Mouse (Mus musculus) ES-E14 (cell line): Measurements from ENCODE around the gene Hagh. TPM values are rescaled to one million over a fixed set of nuclear protein-coding genes. Genes with fewer than 3 reads are reported as not detected.

ENCODE experiments used
- DNase-seq: peaks from one replicate; pipeline ENCODE4 v3.0.0-alpha.2; 2013; ENCODE audit warnings: low read depth, low spot score
- H3K27ac ChIP-seq: 2 replicates; pipeline ENCODE4 v1.5.1; 2012; ENCODE audit warnings: low read depth, mild to moderate bottlenecking, low read length, moderate library complexity, mixed read lengths; ENCODE audit not compliant: poor library complexity, insufficient read depth, severe bottlenecking
- H3K36me3 ChIP-seq: 2 replicates; pipeline ENCODE4 v1.6.1; 2012; ENCODE audit warnings: mild to moderate bottlenecking, low read length, moderate library complexity, mixed read lengths; ENCODE audit not compliant: control insufficient read depth, poor library complexity, insufficient read depth, severe bottlenecking
- H3K4me1 ChIP-seq, 2 experiments: fragments of 150-350 bp in 1 of 2; sonication (generic) in 1 of 2; 2 replicates each; pipeline ENCODE4 v1.6.1; 2012; ENCODE audit warnings: low read length in 2 of 2, mild to moderate bottlenecking in 1 of 2, mixed read lengths in 1 of 2; ENCODE audit not compliant: control insufficient read depth in 2 of 2, insufficient read depth in 2 of 2, poor library complexity in 1 of 2
- H3K4me3 ChIP-seq, 2 experiments: fragments of 150-350 bp in 1 of 2; sonication (generic) in 1 of 2; 2 replicates each; pipeline ENCODE4 v1.5.1; 2012; ENCODE audit warnings: low read length in 2 of 2, low read depth in 1 of 2, mild to moderate bottlenecking in 1 of 2, mixed read lengths in 1 of 2; ENCODE audit not compliant: insufficient read depth in 1 of 2, poor library complexity in 1 of 2, severe bottlenecking in 1 of 2
- H3K9ac ChIP-seq: 2 replicates; pipeline ENCODE4 v1.6.1; 2012; ENCODE audit warnings: low read depth, mild to moderate bottlenecking, low read length, mixed read lengths; ENCODE audit not compliant: poor library complexity, insufficient read depth, severe bottlenecking
- H3K9me3 ChIP-seq: fragments of 150-350 bp; sonication (generic); 2 replicates; pipeline ENCODE4 v1.6.1; 2012; ENCODE audit warnings: low read depth, mild to moderate bottlenecking, low read length; ENCODE audit not compliant: control insufficient read depth, insufficient read depth
- CHD2 ChIP-seq: IDR thresholded peaks from 2 replicates; pipeline ENCODE4 v1.6.1; 2014; ENCODE audit warnings: mild to moderate bottlenecking, low read depth, low read length, inconsistent platforms
- HCFC1 ChIP-seq: IDR thresholded peaks from 2 replicates; pipeline ENCODE4 v1.6.1; 2012; ENCODE audit warnings: low read length, inconsistent platforms, borderline replicate concordance; ENCODE audit not compliant: insufficient read depth
- MAFK ChIP-seq: IDR thresholded peaks from 2 replicates; pipeline ENCODE4 v1.6.1; 2014; ENCODE audit warnings: mild to moderate bottlenecking, low read depth, low read length, inconsistent platforms; ENCODE audit not compliant: insufficient read depth
- ZC3H11A ChIP-seq: IDR thresholded peaks from 2 replicates; pipeline ENCODE4 v1.6.1; 2012; ENCODE audit warnings: low read depth, mild to moderate bottlenecking, inconsistent platforms, low read length, borderline replicate concordance
- ZNF384 ChIP-seq: IDR thresholded peaks from 2 replicates; pipeline ENCODE4 v1.6.1; 2012; ENCODE audit warnings: low read depth, low read length, inconsistent platforms
- in situ Hi-C, 2 experiments: fragments of 600-800 bp; cut with MboI; formaldehyde crosslinking; loops; one replicate each; pipeline ENCODE4 v1.15.1; 2025; ENCODE audit warnings: low sequenced_read_pairs in 2 of 2, inconsistent platforms in 1 of 2; ENCODE audit not compliant: unreplicated experiment in 2 of 2
- total RNA-seq: library from RNA; depleted of rRNA; stranded (reverse); fragments of 300-350 nt; gene quantifications from 2 replicates; pipeline ENCODE4 v1.2.3, GENCODE M21; 2012

The Hagh gene
- total RNA-seq, 1 experiment: 37.3 TPM

- no peak for DNase-seq
- Histone ChIP-seq H3K36me3 (peaks cover 26% of the 10 kb centered on the region), H3K9ac (peak overlapping the region; percentile 82), H3K9me3 (no peaks in the 10 kb centered on the region), H3K27ac (no peak overlapping the region; the same call in 1 of the 2 replicates), H3K4me1 (peaks cover 0 to 12% of the 10 kb centered on the region in 2 experiments; a peak in 2 of 4 replicates), H3K4me3 (peak overlapping the region; percentile 74 to 90)
- in situ Hi-C loops: no loop called here
- no peak for TF ChIP-seq ZC3H11A
- no peak for TF ChIP-seq HCFC1
- no peak for TF ChIP-seq CHD2
- TF ChIP-seq MAFK: no peak
- TF ChIP-seq ZNF384: no peak
Measured at GRCm38 (mm10) chr17:24885356-24886133, 45.6 kb downstream of the Hagh start.

GRCm38 (mm10) chr17:24886134-24886931 is 46.4 kb downstream of the Hagh start, which contains the start of the genes Nubp2 and Spsb3:
Nubp2 (minus strand) TSS chr17:24886349.
Spsb3 (plus strand) TSS chr17:24886643.
- in situ Hi-C loops: no loop called here
- H3K4me1 ChIP-seq: peaks cover 0 to 11% of the 10 kb centered on the region in 2 experiments; a peak in 2 of 4 replicates
- peaks cover 34% of the 10 kb centered on the region for H3K36me3 ChIP-seq
- H3K9ac ChIP-seq: peak within 1 kb of the TSS; percentile 86
- peak; percentile 88 for TF ChIP-seq ZNF384
- TF ChIP-seq ZC3H11A: no peak
- TF ChIP-seq HCFC1: peak; percentile 60; the same call in 1 of the 2 replicates
- TF ChIP-seq MAFK: no peak
- TF ChIP-seq CHD2: peak; percentile 99
- DNase-seq: peak; percentile 98
- H3K4me3 ChIP-seq: peak within 1 kb of the TSS; percentile 88 to 90
- peak within 1 kb of the TSS; percentile 28; the same call in 1 of the 2 replicates for H3K27ac ChIP-seq
- H3K9me3 ChIP-seq: no peaks in the 10 kb centered on the region

DNA sequence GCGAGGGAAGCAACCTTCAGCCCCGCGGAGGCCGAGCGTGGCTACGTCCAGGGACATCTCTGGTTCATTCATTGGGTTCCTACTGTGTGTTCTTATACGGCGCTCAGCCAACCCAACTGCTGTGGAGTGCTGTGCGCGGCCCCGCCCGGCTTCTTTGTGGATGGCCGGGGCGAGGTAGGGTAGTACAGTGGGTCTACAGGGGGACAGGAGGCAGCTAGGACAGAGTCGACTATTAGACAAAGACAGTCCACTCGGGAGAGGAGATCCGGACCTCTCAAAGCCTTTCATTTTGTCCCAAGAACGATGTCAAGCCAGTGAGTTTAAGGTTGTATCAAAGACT is 47.0 kb downstream of the Hagh start:
- Histone ChIP-seq H3K4me3 (peak overlapping the region; percentile 77 to 88), H3K4me1 (peaks cover 0 to 8% of the 10 kb centered on the region in 2 experiments; a peak in 2 of 4 replicates), H3K9ac (peak overlapping the region; percentile 86), H3K27ac (peak overlapping the region; percentile 28; the same call in 1 of the 2 replicates), H3K9me3 (no peaks in the 10 kb centered on the region), H3K36me3 (peaks cover 36% of the 10 kb centered on the region)
- in situ Hi-C loops: no loop called here
- TF ChIP-seq ZC3H11A: no peak
- TF ChIP-seq MAFK: no peak
- no peak for TF ChIP-seq ZNF384
- no peak; the same call in 1 of the 2 replicates for TF ChIP-seq HCFC1
- TF ChIP-seq CHD2: no peak
- DNase-seq: no peak

DNA sequence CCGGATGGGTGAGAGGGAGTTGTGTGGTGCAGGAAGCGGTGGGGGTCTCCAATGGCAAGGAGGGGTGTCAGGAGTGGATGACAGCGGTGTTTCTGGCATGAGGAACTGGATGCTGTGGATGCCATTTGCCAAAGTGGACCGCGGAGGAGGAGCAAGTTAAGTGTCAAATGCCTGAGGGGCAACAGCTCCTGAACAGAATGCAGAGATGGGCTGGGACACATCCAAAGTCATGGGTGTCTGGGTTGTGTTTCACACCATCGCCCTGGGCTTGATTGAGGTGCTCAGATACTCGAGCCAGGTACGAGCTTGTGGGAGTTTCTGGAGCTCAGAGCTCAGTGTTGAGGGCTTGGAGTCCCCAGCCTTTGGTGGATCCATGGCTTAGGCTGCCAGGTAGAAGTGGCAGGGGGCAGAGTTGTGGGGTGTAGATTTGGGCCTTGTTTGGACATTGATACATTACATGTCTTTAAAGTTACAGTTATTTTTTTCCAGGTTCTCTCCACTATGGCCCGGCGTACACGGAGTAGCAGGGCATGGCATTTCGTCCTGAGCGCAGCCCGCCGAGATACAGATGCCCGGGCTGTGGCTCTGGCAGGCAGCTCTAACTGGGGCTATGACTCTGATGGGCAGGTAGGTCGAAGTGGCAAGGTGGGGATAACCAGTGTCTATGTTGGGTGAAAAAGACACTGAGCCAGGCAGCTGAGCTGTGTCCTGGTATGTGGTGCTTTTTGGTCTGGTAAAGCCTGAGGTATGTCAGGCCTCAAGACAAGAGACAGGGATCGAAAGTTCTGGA is 47.5 kb downstream of the Hagh start:
- no peak for DNase-seq
- TF ChIP-seq HCFC1 (no peak), MAFK (no peak), ZNF384 (no peak), ZC3H11A (no peak), CHD2 (no peak)
- H3K4me1 ChIP-seq: peaks cover 0 to 8% of the 10 kb centered on the region in 2 experiments; a peak in 2 of 4 replicates
- in situ Hi-C loops: no loop called here
- no peak overlapping the region for H3K27ac ChIP-seq
- no peaks in the 10 kb centered on the region for H3K9me3 ChIP-seq
- H3K36me3 ChIP-seq: peaks cover 41% of the 10 kb centered on the region
- peak overlapping the region; percentile 77 to 88 for H3K4me3 ChIP-seq
- peak overlapping the region; percentile 86 for H3K9ac ChIP-seq
